Mouse (Mus musculus) cerebellum, adult (tissue): ENCODE measurements around the gene Rps6ka5.

Source experiments
- ATAC-seq: cut with Nextera tagmentation; 2 replicates; pipeline ENCODE4 v1.9.2; 2017; ENCODE audit warnings: mild to moderate bottlenecking, moderate library complexity, mixed read lengths; ENCODE audit not compliant: insufficient number of reproducible peaks, low FRiP score, low TSS enrichment

Rps6ka5 gene

DNA sequence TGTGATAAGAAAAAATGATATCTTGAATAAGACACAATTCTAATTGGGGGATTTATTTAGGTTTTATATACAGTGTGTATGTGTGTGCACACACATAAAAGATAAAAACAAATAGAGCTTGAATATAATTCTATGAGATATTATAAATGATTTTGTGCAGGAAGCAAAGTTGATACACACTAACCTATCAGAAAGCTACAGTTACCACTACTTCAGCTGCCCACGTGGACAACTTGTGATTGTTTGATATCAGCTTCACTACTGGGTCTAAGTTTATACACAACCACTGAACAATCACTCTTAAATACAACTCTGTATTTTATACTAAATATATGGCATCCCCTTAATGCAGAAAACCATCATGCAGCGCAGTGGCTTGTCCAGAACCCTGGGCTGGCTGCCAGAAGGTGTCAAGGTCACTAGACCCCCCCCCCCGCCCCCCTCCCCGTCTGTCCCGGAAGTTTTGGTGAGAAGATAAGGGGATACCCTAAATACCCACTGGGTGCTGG, 113.5 kb downstream of the Rps6ka5 start:
- no peak for ATAC-seq

- ATAC-seq: no peak
Measured at GRCm38 (mm10) chr12:100609766-100610165, 117.0 kb downstream of the Rps6ka5 start.

GRCm38 (mm10) chr12:100609064-100609463, 117.7 kb downstream of the Rps6ka5 start:
- no peak for ATAC-seq

- ATAC-seq: no peak
Measured at GRCm38 (mm10) chr12:100606733-100607132, 120.0 kb downstream of the Rps6ka5 start.

DNA sequence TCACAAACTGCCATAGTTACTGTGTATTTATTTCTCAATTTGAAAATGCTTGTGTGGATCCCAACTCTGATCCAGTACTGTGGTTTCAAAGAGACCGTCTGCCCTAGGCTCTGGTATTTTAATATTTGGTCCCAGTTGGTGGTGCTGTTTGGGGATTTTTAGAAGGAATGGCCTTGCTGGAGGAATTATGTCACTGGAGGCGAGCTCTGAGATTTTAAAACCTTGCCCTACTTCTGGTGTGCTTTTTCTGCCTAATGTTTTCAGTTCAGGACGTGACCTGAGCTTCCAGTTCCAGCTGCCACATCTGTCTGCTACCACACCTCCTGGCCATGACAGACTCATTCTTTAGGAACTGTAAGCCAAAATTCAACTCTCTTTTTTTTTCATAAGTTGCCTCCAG, 121.2 kb downstream of the Rps6ka5 start:
- ATAC-seq: no peak

- ATAC-seq: no peak
Measured at GRCm38 (mm10) chr12:100604540-100604939, 122.2 kb downstream of the Rps6ka5 start.

DNA sequence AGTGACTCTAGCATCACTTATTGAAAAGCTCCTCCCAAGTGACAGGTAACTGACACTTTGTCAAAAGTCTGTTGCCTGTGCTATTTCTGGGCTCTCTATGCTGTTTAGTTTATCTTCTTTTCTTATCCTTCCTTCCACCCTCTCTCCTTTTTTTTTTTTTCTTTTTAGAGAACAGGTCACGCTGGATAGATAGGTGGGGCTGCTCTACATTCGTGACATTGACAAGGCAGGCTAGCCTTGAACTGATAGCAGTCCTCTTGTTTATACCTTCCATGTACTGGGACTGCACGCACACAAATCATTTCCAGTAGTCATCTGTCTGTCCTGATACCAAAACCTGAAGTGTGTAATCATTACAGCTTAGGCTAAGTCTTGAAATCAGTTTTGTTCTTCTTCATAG, 132.1 kb downstream of the Rps6ka5 start:
- no peak for ATAC-seq

DNA sequence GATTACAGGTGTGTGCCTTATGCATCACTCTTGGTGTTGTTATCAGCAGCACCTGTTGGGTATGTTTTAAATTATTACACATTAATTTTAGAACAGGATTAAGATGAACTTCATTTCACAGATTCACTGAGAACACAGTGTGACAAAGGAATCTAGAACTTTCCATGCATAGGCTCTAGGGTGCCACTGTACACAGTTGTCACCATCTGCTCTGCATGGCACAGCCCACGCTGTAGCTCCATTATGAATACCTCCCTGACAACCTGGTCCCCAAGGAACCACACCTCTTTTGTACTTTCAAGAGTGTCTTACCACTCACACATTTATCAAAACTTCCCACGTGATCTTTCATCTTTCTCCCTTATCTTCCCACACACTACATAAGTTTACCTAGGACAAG, 140.2 kb downstream of the Rps6ka5 start:
- ATAC-seq: no peak

DNA sequence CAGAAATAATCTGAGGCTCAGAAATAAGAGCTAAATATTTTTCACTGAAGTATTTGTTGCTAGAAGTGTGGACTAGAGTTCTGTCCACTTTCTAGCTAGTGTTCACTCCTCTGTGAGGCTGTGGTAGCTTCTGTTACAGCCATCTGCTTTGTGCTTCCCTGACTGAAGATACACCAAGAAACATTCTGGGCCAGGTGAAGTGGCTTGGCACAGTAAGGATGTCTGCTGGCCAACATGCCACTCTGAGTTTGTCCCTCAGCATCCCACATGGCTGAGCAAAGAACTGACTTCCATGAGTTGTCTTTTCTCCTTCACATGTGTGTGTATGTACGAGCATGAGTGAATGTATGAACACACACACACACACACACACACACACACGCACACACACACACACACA, 147.6 kb downstream of the Rps6ka5 start:
- ATAC-seq: no peak; the same call in 1 of the 2 replicates

- ATAC-seq: no peak; the same call in 1 of the 2 replicates
Measured at GRCm38 (mm10) chr12:100578291-100578690, 148.5 kb downstream of the Rps6ka5 start.

GRCm38 (mm10) chr12:100575739-100576138, 151.0 kb downstream of the Rps6ka5 start:
- no peak for ATAC-seq

- ATAC-seq: no peak
Measured at GRCm38 (mm10) chr12:100570522-100571072, 156.2 kb downstream of the Rps6ka5 start.

DNA sequence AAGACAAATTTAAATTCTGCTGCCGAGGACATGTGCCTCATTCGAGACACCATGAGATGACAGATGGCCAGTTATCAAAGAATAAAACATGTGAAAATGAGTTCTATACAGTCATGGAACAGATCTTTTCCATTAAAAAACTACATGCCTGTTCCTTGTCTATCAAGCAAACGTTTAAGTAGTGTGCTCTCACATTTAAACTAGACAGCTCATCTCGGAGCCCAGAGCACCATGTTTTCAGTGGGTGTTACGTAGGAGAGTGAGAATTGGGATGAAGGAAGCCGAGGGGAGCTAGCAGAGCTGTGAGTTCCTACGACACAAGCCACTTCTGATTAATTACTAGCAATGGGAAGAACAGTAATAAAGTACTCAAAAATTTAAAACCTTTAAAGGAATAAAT, 158.0 kb downstream of the Rps6ka5 start:
- no peak for ATAC-seq

- ATAC-seq: no peak
Measured at GRCm38 (mm10) chr12:100568105-100568504, 158.7 kb downstream of the Rps6ka5 start.

GRCm38 (mm10) chr12:100567627-100568026, 159.2 kb downstream of the Rps6ka5 start:
- no peak for ATAC-seq

GRCm38 (mm10) chr12:100553675-100554074, 173.1 kb downstream of the Rps6ka5 start:
- no peak for ATAC-seq

GRCm38 (mm10) chr12:100551972-100552371, 174.8 kb downstream of the Rps6ka5 start:
- ATAC-seq: no peak

- ATAC-seq: no peak
Measured at GRCm38 (mm10) chr12:100544194-100544567, 182.6 kb downstream of the Rps6ka5 start.

DNA sequence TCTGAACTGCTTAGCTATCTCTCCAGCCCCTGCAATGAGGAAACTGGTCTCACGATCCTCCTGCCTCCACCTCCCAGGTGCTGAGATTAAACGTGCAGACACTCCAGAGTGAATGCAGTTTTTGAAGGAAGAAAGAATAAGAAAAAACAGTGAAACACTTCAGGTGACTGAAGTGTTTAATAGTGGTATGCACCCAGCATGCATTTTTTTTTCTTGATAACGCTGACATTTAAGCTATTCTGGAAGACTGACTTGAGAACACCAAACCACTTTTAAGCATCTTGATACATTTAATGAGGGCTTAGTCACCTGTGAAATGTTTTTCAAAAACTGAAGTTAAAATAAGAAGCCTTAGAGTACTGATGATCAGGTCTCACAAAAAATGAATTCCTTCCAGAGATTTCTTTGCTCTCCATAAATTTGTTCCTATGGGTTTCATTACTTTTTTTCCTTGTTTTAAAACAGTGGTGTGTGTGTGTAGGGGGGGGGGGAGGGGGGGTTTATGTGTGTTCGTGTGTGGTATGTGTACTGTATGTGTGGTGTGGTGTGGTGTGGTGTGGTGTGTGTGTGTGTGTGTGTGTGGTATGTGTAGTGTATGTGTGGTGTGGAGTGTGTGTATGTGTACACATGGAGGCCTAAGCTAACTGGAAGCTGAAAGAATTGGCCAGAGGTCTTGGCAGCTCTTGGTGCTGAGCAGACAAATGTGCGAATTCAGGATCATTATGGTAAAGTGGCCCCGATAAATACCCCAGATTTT, 183.2 kb downstream of the Rps6ka5 start:
- no peak for ATAC-seq

DNA sequence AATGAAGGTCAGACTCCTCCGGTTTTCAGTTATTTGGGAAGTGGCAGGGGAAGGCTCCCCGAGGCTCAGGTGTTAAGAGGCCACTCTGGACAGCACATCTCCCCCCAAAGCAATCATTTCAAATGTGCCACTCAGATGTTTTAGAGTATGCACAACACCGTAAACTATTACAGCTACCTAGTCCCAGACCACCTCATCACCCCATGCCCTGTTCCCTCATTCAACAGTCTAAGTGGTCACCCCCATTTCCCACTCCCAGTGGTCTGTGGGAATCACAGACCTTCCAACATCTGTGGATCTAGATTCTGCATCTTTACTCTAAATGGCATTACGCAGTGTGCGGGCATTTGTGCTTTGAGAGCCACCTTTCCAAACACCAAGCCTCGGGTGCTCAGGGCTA, 184.3 kb downstream of the Rps6ka5 start:
- no peak for ATAC-seq

DNA sequence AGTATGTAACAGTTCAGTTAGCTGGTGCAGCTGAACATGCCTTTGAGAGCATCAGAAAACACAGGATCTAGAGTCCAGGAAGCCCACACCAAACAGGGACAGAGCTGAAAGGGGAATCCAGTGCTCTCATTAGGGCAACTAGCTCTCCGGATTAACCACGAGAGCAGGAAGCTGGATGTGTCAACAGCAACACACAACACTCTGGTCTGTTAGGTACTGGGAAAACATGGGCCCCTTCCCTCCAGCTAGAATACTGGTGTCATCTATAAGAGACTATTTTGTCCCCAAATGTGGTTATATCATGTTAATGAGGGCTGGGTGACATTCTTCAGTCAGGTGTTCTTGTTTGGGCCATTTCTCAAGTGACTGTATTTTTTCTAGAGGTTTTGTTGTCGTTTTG, 184.7 kb downstream of the Rps6ka5 start:
- no peak for ATAC-seq

DNA sequence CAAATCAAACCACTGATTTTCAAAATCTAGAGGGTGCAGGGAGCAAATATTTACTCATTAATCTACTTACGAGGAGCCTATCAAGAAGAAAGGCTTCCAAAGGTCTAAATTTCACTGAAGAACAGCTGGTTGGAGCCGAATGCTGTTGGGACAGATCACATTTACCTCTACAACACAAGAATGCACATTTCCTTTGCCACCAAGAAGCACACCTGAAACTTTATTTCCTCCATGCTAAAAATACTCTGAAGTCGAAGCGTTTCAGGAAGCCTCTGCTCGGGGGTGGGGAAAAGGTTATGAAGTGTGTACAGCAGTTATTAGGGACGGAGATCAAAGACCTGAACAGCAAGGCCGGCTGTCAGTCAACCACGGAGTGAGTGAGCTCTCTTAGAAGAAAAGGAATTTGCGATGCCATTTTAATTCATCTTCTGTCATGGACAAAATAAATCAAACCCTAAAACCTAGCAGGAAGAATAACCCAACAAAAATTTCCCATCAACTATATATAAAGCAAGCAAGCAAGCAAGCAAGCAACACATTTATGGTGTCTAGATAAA, 187.5 kb downstream of the Rps6ka5 start:
- ATAC-seq: no peak
